Mouse (Mus musculus): ENCODE measurements at regions not wholly inside any gene's neighbourhood (a gene's known extent, or its start where the extent isn't known, plus 50 kb on each side); places are given as distances from the start of the nearest gene placed in this dataset.

DNA sequence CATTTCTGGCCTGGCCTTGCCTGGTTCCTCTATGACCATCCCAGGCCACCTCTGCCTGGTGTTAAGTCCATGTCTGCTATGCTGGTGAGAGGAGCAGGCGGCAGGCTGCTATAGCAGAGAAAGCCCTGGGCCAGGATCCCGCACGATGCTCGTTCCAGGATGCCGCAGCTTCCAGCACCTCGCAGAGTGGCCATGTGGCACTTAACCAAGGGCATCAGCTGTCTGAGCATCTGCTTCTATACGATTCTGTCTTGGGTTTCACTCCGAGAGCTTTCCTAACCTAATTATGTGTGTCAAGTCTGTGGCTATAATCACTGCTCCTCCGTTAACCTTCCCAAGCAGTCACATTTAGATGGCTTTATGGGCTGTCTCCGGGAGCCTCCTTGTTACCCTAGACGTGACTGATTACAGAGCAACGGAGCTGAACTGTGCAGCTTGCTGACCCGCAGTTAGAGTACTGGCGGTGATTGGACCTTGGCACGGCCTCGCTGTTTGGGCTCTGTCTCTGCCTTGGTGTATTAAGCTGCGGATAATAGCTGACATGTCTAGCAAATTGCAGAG, 64.4 kb downstream of the Ackr3 start:
- DNase-seq = peak; percentile 52

DNA sequence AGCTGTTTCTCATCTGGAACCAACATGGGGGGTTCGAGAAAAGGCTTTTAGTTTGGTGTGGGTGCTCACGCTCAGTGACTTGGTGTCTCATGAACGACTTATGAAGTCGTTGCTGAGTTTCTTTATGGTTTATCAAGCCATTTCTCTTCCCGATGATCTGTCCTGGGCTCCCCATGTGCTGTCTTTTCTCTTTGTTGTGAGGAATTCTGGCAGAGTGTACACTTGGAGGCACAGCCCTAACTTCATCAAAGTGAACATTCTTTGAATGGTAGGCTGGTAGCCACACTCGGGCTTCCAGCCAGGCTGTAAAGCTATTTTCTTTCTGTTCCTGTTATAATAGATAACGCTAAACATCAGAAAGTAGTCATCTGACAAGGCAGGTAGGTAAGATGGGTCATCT, 65.2 kb downstream of the Ackr3 start:
- no peak for DNase-seq

DNA sequence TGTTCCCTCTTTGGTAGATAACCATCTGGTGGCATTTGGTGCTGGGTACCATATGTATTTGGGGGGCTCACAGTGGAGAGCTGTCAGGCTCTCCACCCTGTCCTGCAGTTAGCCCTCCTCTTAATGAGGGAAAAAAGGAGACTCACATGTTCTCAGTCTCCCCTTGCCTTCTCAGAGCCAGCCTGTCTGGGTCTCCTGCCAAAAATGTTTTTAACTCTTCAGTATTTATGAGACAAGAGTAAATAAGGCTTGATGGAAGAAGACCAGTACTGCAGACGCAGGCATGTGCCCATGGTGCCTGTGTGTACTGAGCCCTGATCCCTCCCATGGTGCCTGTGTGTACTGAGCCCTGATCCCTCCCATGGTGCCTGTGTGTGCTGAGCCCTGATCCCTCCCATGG, 66.1 kb downstream of the Ackr3 start:
- no peak for DNase-seq

DNA sequence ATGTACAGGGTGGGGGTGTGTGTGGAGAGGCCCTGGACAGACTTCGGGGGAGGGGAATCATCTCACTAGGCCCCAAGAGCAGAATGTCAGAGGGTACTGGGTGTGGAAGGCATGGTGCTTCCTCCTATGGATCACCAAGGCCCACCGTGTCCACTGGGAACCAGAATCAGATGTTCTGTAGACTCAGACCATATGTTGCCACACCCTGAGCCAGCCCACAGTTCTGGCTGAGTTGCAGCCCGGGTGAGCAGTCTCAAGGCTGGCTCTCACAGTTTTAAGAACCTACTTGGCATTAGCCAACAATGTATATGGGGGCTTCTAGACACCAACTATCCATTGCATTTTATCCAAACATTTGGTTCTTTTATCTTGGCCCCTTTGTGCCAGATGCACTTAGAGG, 67.5 kb downstream of the Ackr3 start:
- DNase-seq = no peak

DNA sequence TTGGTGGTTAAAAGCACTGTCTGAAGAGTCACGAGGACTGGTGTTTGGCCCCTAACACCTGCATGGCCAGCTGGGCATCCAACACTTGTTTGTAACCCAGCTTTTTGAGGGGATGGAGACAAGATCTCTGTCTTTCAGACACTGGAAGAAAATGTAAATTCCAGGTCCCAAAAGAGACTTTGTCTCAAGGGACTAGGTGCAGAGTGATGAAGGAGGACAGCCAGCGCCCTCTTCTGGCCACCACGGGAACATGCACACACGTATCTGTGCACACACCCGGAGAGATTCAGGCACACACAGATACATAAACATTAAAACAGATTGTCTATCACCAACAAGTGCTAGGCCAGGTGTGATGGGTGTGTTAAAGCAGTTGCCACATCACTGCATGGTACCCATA, 68.6 kb downstream of the Ackr3 start:
- DNase-seq = no peak

DNA sequence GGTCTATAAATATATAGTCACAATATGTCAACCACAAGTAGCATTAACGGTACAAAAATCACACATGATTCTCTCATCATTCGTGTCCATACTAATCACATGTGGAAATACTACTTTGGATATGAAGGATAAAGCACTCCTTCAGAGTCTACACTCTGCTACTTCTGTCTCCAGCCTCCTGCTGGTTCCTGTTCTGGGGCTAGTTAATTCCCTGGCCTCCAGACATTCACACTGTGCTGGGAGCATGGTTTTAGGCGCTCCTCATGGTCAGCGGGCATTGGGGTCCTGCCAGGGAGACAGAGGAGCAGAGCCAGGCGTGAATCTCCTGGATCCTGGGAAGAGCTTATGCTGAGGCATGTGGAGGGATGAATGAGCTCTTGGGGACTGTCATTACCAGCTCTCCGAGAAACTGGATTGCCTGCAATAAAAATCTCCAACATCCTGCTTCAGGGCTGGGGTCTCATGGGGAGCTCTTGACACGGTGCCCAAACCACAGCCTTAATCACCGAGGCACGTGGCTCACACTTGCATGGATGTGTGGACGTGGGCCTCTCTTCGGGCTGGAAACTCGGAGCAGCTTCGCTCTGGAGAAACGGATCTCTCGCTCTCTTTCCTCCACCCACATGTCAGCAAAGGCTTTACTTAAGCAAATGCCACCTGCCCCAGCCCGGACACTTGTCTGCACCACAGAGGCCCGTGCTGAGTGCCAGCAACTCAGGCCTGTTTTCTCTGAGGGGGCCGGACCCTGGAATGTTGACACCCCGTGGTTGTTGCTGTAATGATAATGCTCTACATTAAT, 69.2 kb downstream of the Ackr3 start:
- no peak for DNase-seq

DNA sequence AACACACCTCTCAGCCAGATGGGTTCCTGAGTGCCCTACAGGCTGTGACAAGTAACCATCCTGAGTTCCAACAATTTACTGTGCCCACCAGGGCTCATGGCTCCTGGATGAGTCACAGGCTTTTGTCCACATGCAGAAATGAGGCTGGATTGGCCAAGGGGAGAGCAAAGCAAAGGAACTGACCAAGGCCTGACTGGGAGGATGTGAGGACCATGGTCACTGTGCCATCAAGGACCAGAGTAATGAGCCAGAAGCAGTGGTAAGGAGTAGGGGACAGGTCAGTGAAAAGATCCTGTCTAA, 69.8 kb downstream of the Ackr3 start:
- no peak for DNase-seq

DNA sequence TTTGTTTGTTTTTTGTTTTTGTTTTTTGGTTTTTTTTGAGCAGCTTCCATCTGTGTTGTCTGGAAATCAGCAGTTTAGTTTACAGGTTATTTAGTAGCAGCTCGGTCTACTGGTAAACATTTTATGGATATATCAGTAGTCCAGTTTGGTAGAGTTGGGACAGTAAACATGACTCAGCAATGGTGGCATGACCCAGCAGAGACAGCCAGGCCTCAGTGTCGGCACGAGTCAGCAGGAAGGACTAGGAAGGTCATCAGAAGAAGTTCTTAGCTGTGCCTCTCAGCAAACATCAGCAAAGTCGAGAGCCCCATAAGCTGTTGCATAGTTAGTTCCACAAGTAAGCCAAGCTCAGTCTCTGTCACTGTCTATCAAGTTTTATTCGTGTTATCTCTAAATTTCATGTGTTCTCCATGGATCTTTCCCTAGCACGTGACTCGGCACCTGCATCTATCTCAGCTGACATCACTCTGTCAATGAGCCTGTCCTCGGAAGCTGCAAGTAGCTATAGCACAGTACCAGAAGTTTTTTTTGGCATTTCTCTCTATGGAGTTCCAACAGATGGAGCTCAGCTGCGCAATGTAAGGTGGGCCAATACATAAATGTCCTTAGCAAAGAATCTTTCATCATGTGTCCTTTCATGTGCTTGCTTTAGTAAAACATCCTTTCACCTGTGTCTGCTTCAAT, 71.3 kb downstream of the Ackr3 start:
- DNase-seq = no peak

DNA sequence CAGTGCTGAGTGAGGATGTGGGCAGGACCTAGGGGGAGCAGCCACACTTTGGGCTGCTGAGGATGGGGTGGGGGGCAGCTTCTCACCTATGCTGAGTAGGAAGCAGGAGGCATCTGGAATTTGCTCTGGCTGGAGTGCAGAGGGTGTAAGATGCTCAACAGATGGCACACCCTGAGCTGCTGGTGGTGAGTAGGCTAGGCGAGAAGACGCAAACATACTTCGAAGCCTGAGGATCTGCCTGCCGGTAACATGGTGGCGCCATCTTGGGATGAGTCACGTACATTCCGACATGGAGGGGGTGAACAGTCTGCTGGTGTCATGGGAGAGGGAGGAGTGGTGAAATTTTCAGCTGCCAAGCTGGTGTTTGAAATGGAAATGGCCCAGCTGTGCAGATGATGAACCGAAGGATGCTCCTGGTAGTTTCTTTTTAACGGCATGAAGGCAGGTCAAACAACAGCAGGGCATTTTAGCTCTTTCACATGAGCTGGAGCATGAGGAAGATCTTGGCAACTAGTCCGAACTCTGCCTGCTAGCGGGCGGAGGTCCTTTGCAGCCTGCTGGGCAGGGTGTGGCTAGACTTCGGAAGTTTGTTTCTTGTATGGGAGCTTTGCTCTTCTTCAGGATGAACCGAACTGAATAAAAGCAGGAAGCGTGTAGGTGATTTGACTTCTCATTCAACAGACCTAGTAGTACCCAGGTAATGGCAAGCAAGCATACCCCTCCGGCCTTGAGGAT, 72.2 kb downstream of the Ackr3 start:
- DNase-seq = no peak

DNA sequence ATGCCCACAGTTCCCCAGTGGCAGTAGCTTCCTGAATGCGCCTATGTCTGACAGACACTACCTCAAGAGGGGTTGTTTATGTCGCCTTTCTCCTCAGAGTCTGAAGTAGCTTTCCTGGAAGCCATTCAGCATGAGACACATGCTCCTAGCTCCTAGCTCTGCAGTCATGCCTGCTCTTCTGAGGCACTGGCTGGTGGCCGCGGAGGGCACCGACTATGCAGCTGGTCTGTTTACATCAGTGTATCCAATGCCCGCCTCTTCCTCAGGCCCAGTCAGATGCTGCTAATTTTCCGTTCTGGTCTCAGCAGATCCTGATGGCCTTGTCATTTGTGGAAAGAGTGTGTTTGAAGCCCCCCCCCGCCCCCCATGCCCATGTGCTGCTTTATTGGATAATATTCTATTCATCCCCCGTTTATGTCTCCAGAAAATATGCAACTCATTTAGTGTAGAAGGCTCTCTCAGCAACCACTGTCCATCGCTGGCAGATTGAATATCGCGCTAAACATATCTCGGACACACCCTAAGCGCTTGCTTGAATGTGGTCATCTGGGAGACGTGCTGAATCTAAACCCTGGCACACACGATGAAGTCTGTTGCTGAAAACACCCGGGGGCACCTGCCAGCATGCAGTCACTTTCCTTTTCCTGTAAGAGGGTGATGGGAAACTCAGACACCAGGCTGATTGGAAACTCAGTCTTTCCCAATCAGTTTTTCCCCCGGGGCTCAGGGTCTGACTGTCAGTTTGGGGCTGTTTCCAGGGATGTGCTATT, 73.9 kb downstream of the Ackr3 start:
- DNase-seq = no peak

DNA sequence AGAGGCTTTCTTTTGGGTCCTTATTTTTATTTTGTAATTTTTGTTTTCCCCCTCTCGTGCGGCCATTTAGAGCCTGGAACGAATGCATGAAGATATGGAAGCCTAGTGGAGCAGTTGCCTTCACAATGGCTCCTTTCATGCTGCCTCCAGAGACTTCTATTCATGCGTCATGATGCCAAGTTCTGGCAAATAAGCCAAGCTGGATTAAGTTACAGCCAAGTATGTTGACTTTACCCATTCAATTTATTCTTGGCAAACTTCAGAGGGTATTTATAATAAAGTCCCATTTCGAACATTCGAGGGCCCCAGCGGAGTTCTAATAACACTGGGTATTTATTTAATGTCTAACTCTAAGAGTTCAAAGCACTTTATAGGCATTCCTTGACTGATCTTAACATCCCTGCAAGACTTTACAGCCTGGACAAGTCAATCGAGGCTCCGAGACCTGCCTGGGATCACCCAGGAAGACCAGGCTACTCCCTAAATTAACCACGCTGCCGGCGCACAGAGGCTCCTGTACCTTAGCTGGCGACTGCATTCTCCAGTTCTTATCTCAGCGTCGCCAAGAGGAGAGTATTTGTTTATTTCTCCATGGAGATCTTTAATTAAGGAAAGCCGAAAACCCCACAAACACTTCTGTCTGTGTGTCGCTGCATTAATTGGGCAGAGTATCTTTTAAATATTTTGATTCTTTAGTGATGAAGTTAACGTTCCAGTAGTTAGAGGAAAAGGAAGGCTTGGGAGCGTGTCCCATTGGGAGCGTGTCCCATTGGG, 75.5 kb downstream of the Ackr3 start:
- DNase-seq = no peak

DNA sequence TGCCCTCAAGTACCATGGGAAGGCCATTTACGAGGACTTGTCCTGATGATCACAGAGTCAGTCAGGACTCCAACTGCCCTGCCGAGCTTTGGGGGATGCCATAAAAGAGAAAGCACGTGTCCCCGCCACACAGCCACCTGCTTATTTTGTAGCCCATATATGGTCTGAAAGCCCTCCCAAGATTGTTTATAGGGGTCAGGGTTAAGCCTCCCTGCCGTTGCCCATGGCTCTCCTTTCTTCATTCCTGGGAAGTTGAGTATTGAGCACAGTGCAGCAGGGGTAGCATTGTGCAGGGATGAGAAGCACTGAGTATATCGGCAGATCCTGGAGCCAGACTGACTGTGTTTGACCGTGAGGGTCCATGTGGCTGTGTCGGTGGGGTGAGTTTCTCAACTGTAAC, 76.4 kb downstream of the Ackr3 start:
- DNase-seq = peak; percentile 48

DNA sequence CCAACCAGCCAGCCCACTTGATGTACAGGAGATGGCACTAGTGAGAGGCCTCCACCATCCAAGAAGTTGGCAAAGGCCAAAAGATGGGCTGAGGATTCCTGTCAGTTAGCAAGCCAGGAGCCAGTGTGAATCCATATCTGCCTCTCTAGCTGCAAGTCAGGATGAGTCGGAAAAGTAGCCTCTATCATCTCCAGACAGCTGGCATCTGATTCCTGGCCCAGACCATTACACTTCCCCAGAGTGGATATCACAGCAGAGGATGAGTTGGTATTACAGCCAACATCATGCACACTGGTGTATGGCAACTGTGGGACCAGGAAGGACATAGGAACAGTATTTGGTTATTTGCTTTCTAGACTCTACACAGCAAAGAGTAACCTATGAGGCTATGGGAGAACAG, 77.5 kb downstream of the Ackr3 start:
- DNase-seq = no peak

DNA sequence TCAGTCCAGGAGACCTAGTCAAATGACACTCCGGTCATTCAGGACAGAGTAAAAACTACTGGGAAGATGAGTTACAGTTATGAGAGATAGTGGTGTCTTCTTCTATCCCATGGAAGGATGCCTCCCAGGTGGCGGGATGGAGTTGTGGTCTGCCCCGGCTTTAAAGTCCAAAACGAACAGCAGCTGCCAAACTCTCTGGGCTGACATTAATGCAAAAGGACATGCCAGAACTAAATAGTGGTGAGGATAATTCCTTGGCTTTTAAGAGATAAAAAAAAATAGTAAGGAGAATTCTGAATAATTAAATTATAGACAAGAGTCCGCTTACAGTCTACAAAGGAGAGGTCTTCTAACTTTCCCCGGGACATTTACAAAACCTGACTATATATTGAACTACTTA, 78.2 kb downstream of the Ackr3 start:
- DNase-seq = no peak

DNA sequence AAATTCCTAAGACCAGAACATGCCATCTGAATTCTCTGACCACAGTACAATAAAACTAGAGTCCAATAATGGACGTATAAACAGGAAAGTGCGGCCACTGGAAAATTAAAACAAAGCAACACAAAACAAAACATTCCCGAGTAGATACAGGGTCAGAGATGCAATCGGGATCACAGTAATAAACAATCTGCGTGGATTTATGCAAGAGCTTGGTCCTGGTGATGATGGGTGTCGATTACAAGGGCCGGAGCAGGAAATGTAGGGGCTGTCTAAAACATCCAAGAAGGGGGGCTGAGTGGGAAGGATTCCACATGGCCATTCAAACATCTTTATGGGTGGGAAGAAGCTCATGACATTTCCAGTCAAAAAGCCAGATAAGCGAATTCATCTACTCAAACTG, 78.6 kb downstream of the Ackr3 start:
- DNase-seq = no peak

DNA sequence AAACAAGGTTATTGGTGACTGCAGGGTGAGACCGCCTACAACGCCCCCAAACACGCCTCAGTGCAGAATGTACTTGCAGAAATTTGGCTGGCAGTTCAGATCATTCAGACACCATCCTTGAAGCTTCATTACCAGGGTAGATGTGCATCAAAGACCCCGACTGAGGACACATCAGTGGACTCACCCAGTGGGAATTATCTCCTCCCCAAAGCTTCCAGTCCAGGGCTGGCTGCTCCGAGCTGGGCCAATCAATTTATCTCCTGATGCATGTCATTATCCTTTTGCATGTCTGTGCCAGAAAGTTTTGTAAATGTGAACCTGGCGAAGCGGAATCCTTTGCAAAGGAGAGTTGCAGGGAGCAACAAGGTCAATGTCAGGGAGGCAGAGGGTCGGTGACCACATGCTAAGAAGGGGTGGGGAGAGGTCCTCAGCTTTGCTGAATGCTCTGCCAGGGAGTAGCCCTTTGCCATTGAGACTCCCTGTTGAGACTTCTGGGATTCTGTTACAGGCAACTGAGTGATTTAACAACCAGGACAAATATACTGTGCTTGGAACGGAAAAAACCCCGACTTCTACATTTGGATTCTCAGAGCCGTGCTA, 79.5 kb downstream of the Ackr3 start:
- no peak for DNase-seq

DNA sequence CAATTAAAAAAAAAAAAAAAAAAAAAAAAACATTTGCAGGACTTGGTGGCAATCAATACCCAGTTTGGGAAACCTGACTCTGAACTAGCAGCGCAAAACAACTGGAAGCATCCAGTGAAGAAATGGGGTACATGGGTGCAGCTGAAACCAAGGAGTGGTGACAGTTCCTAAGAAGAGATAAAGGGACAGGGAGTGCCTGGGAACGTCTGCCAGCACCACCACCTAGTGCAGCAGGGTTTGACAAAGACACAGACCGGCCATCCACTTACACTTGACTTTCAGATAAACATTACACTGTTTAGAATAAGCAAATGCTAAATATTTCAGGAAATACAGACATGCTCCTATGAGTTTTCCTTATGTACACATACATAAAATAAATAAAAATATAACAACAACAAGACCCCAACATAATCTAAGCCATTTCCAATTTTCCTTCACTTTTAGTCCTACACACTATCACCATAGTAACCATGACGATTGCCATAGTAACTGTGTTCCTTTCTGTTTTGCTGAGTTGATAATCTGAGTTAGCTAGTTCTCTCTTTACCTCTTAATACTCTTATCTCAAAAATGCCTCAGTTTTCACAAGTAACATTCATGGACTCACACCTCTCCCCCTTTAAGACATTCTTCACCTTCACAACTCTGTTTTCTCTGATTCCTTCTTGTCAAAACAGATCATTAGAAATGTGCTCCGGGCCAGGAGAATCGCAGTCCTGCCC, 80.3 kb downstream of the Ackr3 start:
- no peak for DNase-seq

DNA sequence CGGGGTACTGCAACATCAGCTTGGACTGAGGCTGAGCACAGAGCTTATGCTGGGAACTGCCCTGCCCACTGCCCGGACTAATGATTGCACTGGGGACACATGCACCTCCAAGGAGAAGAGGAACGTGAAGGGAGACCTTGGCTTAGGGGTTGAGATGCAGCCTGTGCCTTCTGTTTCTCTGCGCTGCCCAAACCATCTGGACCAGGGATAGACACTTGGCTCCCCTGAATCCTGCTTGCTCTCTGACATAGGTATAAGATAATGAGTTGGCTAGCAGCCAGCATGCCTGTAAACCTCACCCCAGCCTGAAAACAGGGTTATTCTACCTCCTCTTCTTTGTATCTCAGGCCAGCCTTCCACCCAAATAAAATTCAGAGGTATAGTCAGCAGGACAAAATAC, 81.5 kb downstream of the Ackr3 start:
- no peak for DNase-seq

DNA sequence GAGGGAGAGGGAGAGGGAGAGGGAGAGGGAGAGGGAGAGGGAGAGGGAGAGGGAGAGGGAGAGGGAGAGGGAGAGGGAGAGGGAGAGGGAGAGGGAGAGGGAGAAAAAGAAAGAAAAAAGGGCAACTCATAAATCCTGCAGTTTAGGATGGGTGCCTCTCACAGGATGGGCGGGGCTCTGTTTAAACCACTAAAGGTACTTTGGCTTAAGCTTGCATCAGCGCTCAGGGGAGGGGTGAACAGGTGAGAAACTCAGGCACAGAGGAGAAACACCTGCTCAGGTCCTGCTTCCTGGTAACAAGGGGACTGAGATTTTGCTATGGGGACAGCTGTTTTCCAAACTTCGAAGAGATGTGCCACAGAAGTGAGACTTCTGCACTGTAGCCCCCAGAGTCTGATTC, 83.5 kb downstream of the Ackr3 start:
- no peak for DNase-seq

DNA sequence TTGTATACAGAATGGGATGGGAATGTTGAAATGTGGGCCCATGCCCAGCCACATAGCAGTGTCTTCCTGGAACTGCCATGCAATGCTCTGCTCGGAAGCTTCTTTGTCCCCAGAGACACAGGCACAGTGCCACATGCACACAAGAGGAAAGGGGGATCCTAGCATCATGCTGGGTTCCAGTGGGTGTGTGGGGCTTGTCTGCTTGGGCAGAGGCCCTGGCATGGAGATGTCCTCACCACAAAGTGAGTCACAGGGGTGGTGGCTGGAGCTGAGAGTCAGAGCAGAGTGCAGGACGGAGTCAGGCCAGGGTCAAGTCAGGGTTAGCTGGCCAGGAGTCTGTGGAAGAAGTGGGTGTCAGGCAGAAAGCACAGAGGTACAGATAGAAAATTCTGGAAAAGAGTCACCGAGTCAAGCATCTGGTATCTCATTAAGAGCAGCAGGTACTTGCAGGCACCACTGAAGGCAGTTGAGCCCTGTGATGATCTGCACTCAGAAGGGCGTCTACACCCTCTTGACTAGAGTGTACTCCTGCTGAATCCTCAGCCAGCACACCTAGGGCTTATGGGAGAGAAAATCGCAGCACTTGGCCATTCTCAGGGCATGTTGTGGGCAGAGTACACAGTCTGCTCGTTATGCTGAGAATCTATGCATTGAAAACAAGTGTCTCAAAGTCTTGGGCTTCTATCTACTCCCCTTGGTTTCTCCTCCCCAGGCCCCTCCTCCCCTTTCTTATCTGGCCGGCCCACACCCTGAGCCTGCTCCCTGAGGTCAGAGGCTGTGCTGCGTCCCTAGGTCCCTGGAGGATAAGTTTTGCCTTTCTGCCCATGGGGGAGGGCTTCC, 85.3 kb downstream of the Ackr3 start:
- DNase-seq = no peak

Data from embryo, embryonic 11 days (tissue).